Mouse (Mus musculus) megakaryocyte, embryonic 14.5 days (primary cell): Measurements from ENCODE around the gene Cd93. TPM values are rescaled to one million over a fixed set of nuclear protein-coding genes. Genes with fewer than 3 reads are reported as not detected.

Experiments used
- H3K27me3 ChIP-seq: replicated peaks from 2 replicates; pipeline ENCODE3; 2012; ENCODE audit warnings: inconsistent platforms
- H3K36me3 ChIP-seq: replicated peaks from 2 replicates; pipeline ENCODE3; 2012; ENCODE audit warnings: low read length, inconsistent platforms, mixed read lengths
- H3K4me1 ChIP-seq: 2 replicates; pipeline ENCODE4 v1.6.1; 2012; ENCODE audit warnings: inconsistent platforms
- H3K4me3 ChIP-seq: replicated peaks from 2 replicates; pipeline ENCODE3; 2012; ENCODE audit warnings: moderate library complexity, mild to moderate bottlenecking, inconsistent platforms
- H3K9me3 ChIP-seq: 2 replicates; pipeline ENCODE4 v1.6.1; 2012; ENCODE audit warnings: inconsistent platforms
- FLI1 ChIP-seq: IDR thresholded peaks from 2 replicates; pipeline ENCODE4 v1.6.1; 2012; ENCODE audit warnings: low read length, inconsistent platforms, mixed read lengths
- GATA1 ChIP-seq: IDR thresholded peaks from 3 replicates; pipeline ENCODE4 v1.6.1; 2012; ENCODE audit warnings: mixed read lengths, low read length, inconsistent platforms, borderline replicate concordance
- polyA plus RNA-seq: library from polyadenylated mRNA; stranded (reverse); fragments of >175 nt; gene quantifications from 2 replicates; pipeline ENCODE4 v1.2.3, GENCODE M21; 2012; ENCODE audit warnings: low replicate concordance; ENCODE audit not compliant: insufficient read depth

The Cd93 gene
- polyA plus RNA-seq = 1.2 TPM in 1 of 2 replicates, not detected in the other

- peaks cover 8% of the 10 kb centered on the region for H3K36me3 ChIP-seq
- no peaks in the 10 kb centered on the region for H3K9me3 ChIP-seq
- H3K4me3 ChIP-seq = peak within 1 kb of the TSS; percentile 91
- peaks cover 54% of the 10 kb centered on the region for H3K4me1 ChIP-seq
- TF ChIP-seq FLI1 (no peak), GATA1 (no peak)
- peaks cover 2% of the 10 kb centered on the region for H3K27me3 ChIP-seq
These were observed at the start of gene Cd93 for GRCm38 (mm10) chr2:148443249-148443958. TSS of gene Cd93 (minus strand) at chr2:148443563.

GRCm38 (mm10) chr2:148492108-148492507 lies 48.7 kb upstream of the Cd93 start:
- TF ChIP-seq GATA1 = no peak
- no peak for TF ChIP-seq FLI1
- H3K27me3 ChIP-seq = no peaks in the 10 kb centered on the region
- no peaks in the 10 kb centered on the region for H3K9me3 ChIP-seq

GRCm38 (mm10) chr2:148490150-148490549 lies 46.8 kb upstream of the Cd93 start:
- Histone ChIP-seq H3K36me3 (no peaks in the 10 kb centered on the region), H3K9me3 (peaks cover 7% of the 10 kb centered on the region), H3K27me3 (no peaks in the 10 kb centered on the region), H3K4me1 (peaks cover 45% of the 10 kb centered on the region), H3K4me3 (peak overlapping the region; percentile 46)
- no peak for TF ChIP-seq FLI1
- no peak for TF ChIP-seq GATA1

More at GRCm38 (mm10) chr2:148492108-148492507, 48.7 kb upstream of the Cd93 start:
- peaks cover 45% of the 10 kb centered on the region for H3K4me1 ChIP-seq
- H3K36me3 ChIP-seq = no peaks in the 10 kb centered on the region
- no peak overlapping the region for H3K4me3 ChIP-seq

- Histone ChIP-seq H3K36me3 (no peaks in the 10 kb centered on the region), H3K27me3 (peaks cover 4% of the 10 kb centered on the region), H3K4me3 (no peak overlapping the region), H3K4me1 (peaks cover 49% of the 10 kb centered on the region), H3K9me3 (peaks cover 7% of the 10 kb centered on the region)
- TF ChIP-seq FLI1 (no peak), GATA1 (no peak)
These were observed 45.5 kb upstream of the Cd93 start for GRCm38 (mm10) chr2:148488885-148489284.

GRCm38 (mm10) chr2:148485576-148485975 lies 42.2 kb upstream of the Cd93 start:
- Histone ChIP-seq H3K4me1 (peaks cover 32% of the 10 kb centered on the region), H3K9me3 (peaks cover 7% of the 10 kb centered on the region)
- TF ChIP-seq GATA1 (no peak), FLI1 (no peak)

GRCm38 (mm10) chr2:148480376-148480775 lies 37.0 kb upstream of the Cd93 start:
- no peak for TF ChIP-seq GATA1
- no peak for TF ChIP-seq FLI1

More at GRCm38 (mm10) chr2:148485576-148485975, 42.2 kb upstream of the Cd93 start:
- no peaks in the 10 kb centered on the region for H3K36me3 ChIP-seq
- H3K27me3 ChIP-seq = peaks cover 10% of the 10 kb centered on the region
- H3K4me3 ChIP-seq = no peak overlapping the region

GRCm38 (mm10) chr2:148478141-148478701 lies 34.9 kb upstream of the Cd93 start:
- Histone ChIP-seq H3K4me1 (peaks cover 37% of the 10 kb centered on the region), H3K27me3 (peaks cover 5% of the 10 kb centered on the region), H3K36me3 (no peaks in the 10 kb centered on the region), H3K4me3 (peak overlapping the region; percentile 53), H3K9me3 (no peaks in the 10 kb centered on the region)
- TF ChIP-seq GATA1 (no peak), FLI1 (no peak)

More at GRCm38 (mm10) chr2:148480376-148480775, 37.0 kb upstream of the Cd93 start:
- Histone ChIP-seq H3K27me3 (peaks cover 10% of the 10 kb centered on the region), H3K4me1 (peaks cover 41% of the 10 kb centered on the region), H3K9me3 (no peaks in the 10 kb centered on the region), H3K36me3 (no peaks in the 10 kb centered on the region), H3K4me3 (no peak overlapping the region)

- Histone ChIP-seq H3K27me3 (peaks cover 3% of the 10 kb centered on the region), H3K4me1 (peaks cover 37% of the 10 kb centered on the region), H3K9me3 (no peaks in the 10 kb centered on the region), H3K36me3 (no peaks in the 10 kb centered on the region), H3K4me3 (no peak overlapping the region)
- TF ChIP-seq GATA1 (no peak), FLI1 (no peak)
These were observed 34.0 kb upstream of the Cd93 start for GRCm38 (mm10) chr2:148477346-148477745.

GRCm38 (mm10) chr2:148476576-148476975 lies 33.2 kb upstream of the Cd93 start:
- peaks cover 37% of the 10 kb centered on the region for H3K4me1 ChIP-seq
- TF ChIP-seq GATA1 (no peak), FLI1 (no peak)
- H3K27me3 ChIP-seq = no peaks in the 10 kb centered on the region
- 0 out of 2 replicates have a peak, but pooled peaks cover 3% of the 10 kb centered on the region for H3K9me3 ChIP-seq
- no peak overlapping the region for H3K4me3 ChIP-seq
- no peaks in the 10 kb centered on the region for H3K36me3 ChIP-seq
